Mouse (Mus musculus) colon, adult 2 months (tissue): ENCODE results near the gene Arl15. TPM values are rescaled to one million over a fixed set of nuclear protein-coding genes. Genes with fewer than 3 reads are reported as not detected.

Experiments used
- polyA plus RNA-seq: library from polyadenylated mRNA; depleted of rRNA; stranded (reverse); fragments of >200 nt; gene quantifications from 2 replicates; pipeline ENCODE4 v1.2.3, GENCODE M21; 2012; rRNA removed

Gene Arl15
- 1.7 and 1.9 TPM in 2 replicates for polyA plus RNA-seq

GRCm38 (mm10) chr13:113794039-113794704 is at the start of gene Arl15:
Arl15 (plus strand) TSS chr13:113794505.

Other genes with a start within 250 kb of the Arl15 start
- 11.9 and 15.0 TPM in 2 replicates for gene Snx18, start 175.9 kb upstream of the Arl15 start, polyA plus RNA-seq
- not detected in 2 replicates for gene Hspb3, start 130.8 kb upstream of the Arl15 start, polyA plus RNA-seq